In genomic region chr7:118773027-118773426, GRCm38 (mm10) we compare ENCODE assay signal across 16 mouse cellular contexts.
"Had no signal": no experiment of that assay in that cellular context is flagged by ENCODE, and none has a peak within 500 bp of the region (broad histone marks: within the 10 kb centered on the region; RNA-seq: fewer than 3 reads in every experiment).

No protein-coding gene starts in this region.

- H3K9ac ChIP-seq: neural tube, embryonic 13.5 days; neural tube, embryonic 15.5 days; stomach, embryonic 15.5 days had no signal

- H3K4me2 ChIP-seq: neural tube, embryonic 13.5 days; neural tube, embryonic 15.5 days; stomach, embryonic 15.5 days had no signal

- H3K4me3 ChIP-seq: neural tube, embryonic 13.5 days; neural tube, embryonic 15.5 days; stomach, embryonic 15.5 days had no signal

- H3K36me3 ChIP-seq: stomach, embryonic 15.5 days had no signal

- H3K27ac ChIP-seq: neural tube, embryonic 13.5 days; neural tube, embryonic 15.5 days; stomach, embryonic 15.5 days; stomach, postnatal 0 days had no signal

- H3K27me3 ChIP-seq: neural tube, embryonic 13.5 days; neural tube, embryonic 15.5 days; stomach, embryonic 15.5 days had no signal

- H3K4me1 ChIP-seq: neural tube, embryonic 15.5 days; stomach, embryonic 15.5 days had no signal

- DNase-seq: retina, postnatal 1 day; right cerebral cortex, adult 18-20 months; right cerebral cortex, postnatal 14 days; right cerebral cortex, postnatal 25 days; right cerebral cortex, postnatal 4 days; spleen, adult 18-20 months; thymus, adult 18-20 months; thymus, adult 2 months; thymus, postnatal 14 days; thymus, postnatal 25 days; thymus, postnatal 36 days; thymus, postnatal 4 days had no signal

- H3K9me3 ChIP-seq: neural tube, embryonic 13.5 days; neural tube, embryonic 15.5 days; stomach, embryonic 15.5 days had no signal
